Mouse (Mus musculus): ENCODE measurements around the gene Zfp169. TPM values are rescaled to one million over a fixed set of nuclear protein-coding genes. Genes with fewer than 3 reads are reported as not detected.

Zfp169 gene
- total and polyA plus RNA-seq, 3 experiments = 2.9 to 6.6 (median 4.2) TPM

DNA sequence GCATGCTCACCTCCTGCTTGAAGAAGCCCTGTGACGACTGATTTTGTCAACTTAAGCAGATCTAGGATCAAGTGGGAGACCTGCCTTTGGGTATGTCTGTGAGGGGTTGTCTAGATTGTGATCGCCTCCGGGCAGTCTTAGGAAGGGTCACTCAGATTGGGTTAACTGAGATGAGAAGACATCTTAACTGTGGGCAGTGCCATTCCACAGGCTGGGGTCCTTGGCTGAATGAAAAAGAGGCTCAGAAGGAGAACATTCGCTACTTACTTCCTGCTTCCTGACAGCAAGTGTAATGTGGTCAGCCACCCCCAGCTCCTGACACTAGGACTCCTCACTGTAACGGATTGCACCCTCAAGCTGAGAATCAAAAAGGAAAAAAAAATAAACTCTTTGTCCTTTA is 54.0 kb downstream of the Zfp169 start:
- Histone ChIP-seq H3K36me3 (replicated peaks in 1 of 2; ENCODE audit: control insufficient read depth in 1 of 2, insufficient read depth in 1 of 2, low read length in 1 of 2) (no peaks in the 10 kb centered on the region), H3K4me1 (ENCODE audit: control insufficient read depth in 1 of 2, insufficient read depth in 2 of 2) (no peaks in the 10 kb centered on the region), H3K9ac (ENCODE audit: insufficient read depth, low read depth) (no peak overlapping the region), H3K9me3 (replicated peaks; ENCODE audit: low read length) (no peaks in the 10 kb centered on the region), H3K79me2 (replicated peaks; ENCODE audit: control insufficient read depth, extremely low read depth, insufficient read depth, poor library complexity, severe bottlenecking) (no peaks in the 10 kb centered on the region), H3K4me3 (replicated peaks in 1 of 3; ENCODE audit: low read depth in 2 of 3, low read length in 2 of 3, poor library complexity in 1 of 3) (no peak overlapping the region), H3K27ac (ENCODE audit: insufficient read depth, low read depth) (no peak overlapping the region), H3K4me2 (ENCODE audit: insufficient read depth, low read depth, poor library complexity, severe bottlenecking) (no peak overlapping the region), H3K27me3 (replicated peaks) (peaks cover 4% of the 10 kb centered on the region)
- DNase-seq (ENCODE audit: extremely low read depth) = no peak
- TF ChIP-seq ETS1 (conservative IDR thresholded peaks at IDR 0.05; ENCODE audit: low read depth, low read length) (no peak), UBTF (IDR thresholded peaks at IDR 0.05; ENCODE audit: low read depth, low read length) (no peak), POLR2A (IDR thresholded peaks at IDR 0.05; ENCODE audit: low read depth, low read length) (no peak), CHD2 (IDR thresholded peaks at IDR 0.05; ENCODE audit: low read length) (no peak), RCOR1 (conservative IDR thresholded peaks at IDR 0.05; ENCODE audit: low read depth, low read length) (no peak), E2F4 (IDR thresholded peaks at IDR 0.05; ENCODE audit: insufficient replicate concordance, low read depth, low read length) (no peak), EP300 (IDR thresholded peaks at IDR 0.05; ENCODE audit: low read length) (no peak), CTCF (conservative IDR thresholded peaks at IDR 0.05 in 1 of 2, IDR thresholded peaks at IDR 0.05 in 1 of 2; ENCODE audit: low read depth in 2 of 2, low read length in 2 of 2) (no peak), NELFE (IDR thresholded peaks at IDR 0.05; ENCODE audit: low read depth, low read length) (no peak), CHD1 (IDR thresholded peaks at IDR 0.05; ENCODE audit: low read depth, low read length) (no peak), SMC3 (IDR thresholded peaks at IDR 0.05; ENCODE audit: low read depth, low read length) (no peak), MEF2A (IDR thresholded peaks at IDR 0.05; ENCODE audit: borderline replicate concordance, low read depth, low read length) (no peak), ZC3H11A (IDR thresholded peaks at IDR 0.05; ENCODE audit: low read depth, low read length) (no peak), HCFC1 (IDR thresholded peaks at IDR 0.05; ENCODE audit: low read depth, low read length) (no peak), GABPA (IDR thresholded peaks at IDR 0.05; ENCODE audit: insufficient replicate concordance, low read depth, low read length) (no peak), MAX (IDR thresholded peaks at IDR 0.05; ENCODE audit: low read length) (no peak), ZNF384 (IDR thresholded peaks at IDR 0.05; ENCODE audit: low read depth, low read length) (no peak)
- in situ Hi-C loops (cut with MboI; ENCODE audit: low pct_ligation_motif_present, low pct_unique_long_range_greater_than_20kb, low sequenced_read_pairs) = loop anchor here (25.0 kb wide), 3 partner anchors 447 to 1322 kb away; no protein-coding TSS in a partner anchor
- dilution Hi-C loops (cut with MboI; ENCODE audit: extremely low pct_ligation_motif_present, extremely low pct_unique_long_range_greater_than_20kb, low sequenced_read_pairs) = no loop called here

DNA sequence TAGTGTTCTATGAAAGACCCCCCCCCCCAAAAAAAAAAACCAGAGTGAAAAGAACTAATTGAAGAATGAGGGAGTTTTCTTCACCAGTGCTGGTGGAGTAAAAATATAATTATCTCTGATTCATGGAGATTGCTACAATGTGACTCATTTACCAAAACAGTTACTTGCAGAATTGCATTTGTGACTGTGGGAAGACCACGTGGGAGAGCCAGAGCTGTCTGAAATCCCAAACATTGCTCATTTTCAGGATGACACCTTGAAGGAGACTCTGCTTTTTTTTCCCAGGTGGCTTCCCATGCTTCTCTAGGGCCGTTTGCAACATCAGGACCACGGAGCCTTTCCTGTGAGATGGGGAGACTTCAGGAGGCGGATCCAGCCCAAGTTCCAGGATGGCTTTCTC is 65.1 kb downstream of the Zfp169 start:
- dilution Hi-C loops (cut with MboI; ENCODE audit: extremely low pct_ligation_motif_present, extremely low pct_unique_long_range_greater_than_20kb, low sequenced_read_pairs) = no loop called here
- TF ChIP-seq IRF4 (IDR thresholded peaks at IDR 0.05; ENCODE audit: low read depth, low read length) = no peak
- TF ChIP-seq CHD1 (IDR thresholded peaks at IDR 0.05; ENCODE audit: low read depth, low read length) = no peak
- no peak overlapping the region for H3K4me2 ChIP-seq (ENCODE audit: insufficient read depth, low read depth, poor library complexity, severe bottlenecking)
- H3K79me2 ChIP-seq (replicated peaks; ENCODE audit: control insufficient read depth, extremely low read depth, insufficient read depth, poor library complexity, severe bottlenecking) = no peaks in the 10 kb centered on the region
- in situ Hi-C loops (cut with MboI; ENCODE audit: low pct_ligation_motif_present, low pct_unique_long_range_greater_than_20kb, low sequenced_read_pairs) = no loop called here
- no peak overlapping the region for H3K9ac ChIP-seq (ENCODE audit: insufficient read depth, low read depth)
- H3K4me3 ChIP-seq (replicated peaks in 1 of 3; ENCODE audit: low read depth in 2 of 3, low read length in 2 of 3, poor library complexity in 1 of 3) = no peak overlapping the region
- peaks cover 4% of the 10 kb centered on the region for H3K9me3 ChIP-seq (replicated peaks; ENCODE audit: low read length)
- no peak for DNase-seq (ENCODE audit: extremely low read depth)
- no peaks in the 10 kb centered on the region; a peak in 1 of 4 replicates for H3K4me1 ChIP-seq (ENCODE audit: control insufficient read depth in 1 of 2, insufficient read depth in 2 of 2)
- no peaks in the 10 kb centered on the region for H3K36me3 ChIP-seq (replicated peaks in 1 of 2; ENCODE audit: control insufficient read depth in 1 of 2, insufficient read depth in 1 of 2, low read length in 1 of 2)
- peaks cover 19% of the 10 kb centered on the region for H3K27me3 ChIP-seq (replicated peaks)
- no peak overlapping the region for H3K27ac ChIP-seq (ENCODE audit: insufficient read depth, low read depth)

Measured in CH12.LX (cell line).